Mouse (Mus musculus) testis, adult 2 months (tissue): ENCODE measurements at regions not wholly inside any gene's neighbourhood (a gene's known extent, or its start where the extent isn't known, plus 50 kb on each side); places are given as distances from the start of the nearest gene placed in this dataset.

Source experiments
- CTCF ChIP-seq: fragments of 200-500 bp; IDR thresholded peaks from 2 replicates; pipeline ENCODE4 v1.5.1; 2012; ENCODE audit warnings: low read depth, mild to moderate bottlenecking, inconsistent platforms, low read length, moderate library complexity; ENCODE audit not compliant: control insufficient read depth, insufficient read depth, insufficient replicate concordance
- POLR2A ChIP-seq: fragments of 200-500 bp; IDR thresholded peaks from 2 replicates; pipeline ENCODE4 v1.6.1; 2012; ENCODE audit warnings: low read depth, mild to moderate bottlenecking, inconsistent platforms, low read length, moderate library complexity; ENCODE audit not compliant: control insufficient read depth

DNA sequence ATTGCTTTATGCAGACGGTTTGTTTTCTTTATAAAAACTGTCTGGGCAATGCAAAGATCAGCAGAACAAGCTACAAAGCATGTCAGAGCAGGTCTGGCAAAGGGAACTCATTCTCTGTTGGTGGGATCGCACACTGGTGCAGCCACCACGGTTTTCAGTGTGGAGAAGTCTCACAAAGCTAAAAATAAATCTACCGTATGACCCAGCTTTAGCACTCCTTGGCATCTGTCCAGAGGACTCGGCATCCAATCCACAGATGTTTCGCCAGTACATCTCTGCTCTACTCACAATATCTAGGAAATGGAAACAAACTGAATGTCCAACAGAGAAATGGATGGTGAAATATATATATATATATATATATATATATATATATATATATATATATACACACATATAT, 69.4 kb upstream of the Tbc1d5 start:
- TF ChIP-seq CTCF (no peak), POLR2A (no peak)
